Mouse (Mus musculus) cortical plate, adult 2 months (tissue): ENCODE results near the gene Ivns1abp.

Source experiments
- CTCF ChIP-seq: fragments of 200-500 bp; IDR thresholded peaks from 2 replicates; pipeline ENCODE4 v1.5.1; 2011; ENCODE audit warnings: mild to moderate bottlenecking, control low read depth, low read length; ENCODE audit not compliant: insufficient read depth; ENCODE audit errors: extremely low read depth
- POLR2A ChIP-seq: fragments of 200-500 bp; IDR thresholded peaks from 2 replicates; pipeline ENCODE4 v1.6.1; 2011; ENCODE audit warnings: mild to moderate bottlenecking, low read length, control low read depth; ENCODE audit not compliant: insufficient read depth; ENCODE audit errors: extremely low read depth

- TF ChIP-seq CTCF (no peak), POLR2A (no peak)
Measured at GRCm38 (mm10) chr1:151307821-151308220, 36.5 kb upstream of the Ivns1abp start.
